Mouse (Mus musculus) hindbrain, embryonic 11.5 days (tissue): ENCODE data around the gene Gprc5b. TPM values are rescaled to one million over a fixed set of nuclear protein-coding genes. Genes with fewer than 3 reads are reported as not detected.

ENCODE experiments used
- ATAC-seq: fragments of 200-750 bp; cut with Nextera tagmentation; 2 replicates; pipeline ENCODE4 v1.8.0; 2017; ENCODE audit warnings: mild to moderate bottlenecking, moderate TSS enrichment, moderate library complexity; ENCODE audit not compliant: low FRiP score
- DNase-seq: peaks from one replicate; pipeline ENCODE4 v3.0.0-alpha.2; 2015; ENCODE audit warnings: low spot score
- H3K27ac ChIP-seq: fragments of 300-500 bp; sonication (generic); 2 replicates; pipeline ENCODE4 v1.5.1; 2014; ENCODE audit warnings: mild to moderate bottlenecking, low read depth, low read length
- H3K27me3 ChIP-seq: fragments of 300-500 bp; sonication (generic); 2 replicates; pipeline ENCODE4 v1.6.1; 2014; ENCODE audit warnings: mild to moderate bottlenecking, low read length, moderate library complexity, mixed read lengths; ENCODE audit not compliant: control insufficient read depth, insufficient read depth
- H3K36me3 ChIP-seq: fragments of 300-500 bp; sonication (generic); 2 replicates; pipeline ENCODE4 v1.6.1; 2014; ENCODE audit warnings: mild to moderate bottlenecking, low read length, moderate library complexity, mixed read lengths; ENCODE audit not compliant: control insufficient read depth, insufficient read depth
- H3K4me1 ChIP-seq: fragments of 300-500 bp; sonication (generic); replicated peaks from 2 replicates; pipeline ENCODE4 v1.6.1; 2014; ENCODE audit warnings: low read length, mixed read lengths; ENCODE audit not compliant: control insufficient read depth, insufficient read depth
- H3K4me2 ChIP-seq: fragments of 300-500 bp; sonication (generic); replicated peaks from 2 replicates; pipeline ENCODE4 v1.6.1; 2014; ENCODE audit warnings: mild to moderate bottlenecking, low read depth, low read length
- H3K4me3 ChIP-seq: fragments of 300-500 bp; sonication (generic); 2 replicates; pipeline ENCODE4 v1.5.1; 2014; ENCODE audit warnings: low read depth, low read length
- H3K9ac ChIP-seq: fragments of 300-500 bp; sonication (generic); 2 replicates; pipeline ENCODE4 v1.6.1; 2014; ENCODE audit warnings: low read depth, low read length
- H3K9me3 ChIP-seq: fragments of 300-500 bp; sonication (generic); 2 replicates; pipeline ENCODE4 v1.6.1; 2016; ENCODE audit warnings: low read length; ENCODE audit not compliant: control insufficient read depth
- WGBS: fragments of 180-500 bp; shearing (Covaris S2); extraction: QIAGEN DNeasy Blood & Tissue Kit; methylation state at CpG from one replicate; pipeline ENCODE4 v1.1.7; 2014; 5-methylcytosine and 5-hydroxymethylcytosine counted together
- polyA plus RNA-seq: library from polyadenylated mRNA; unstranded; fragments of >200 nt; fragmentation: Nextera tagmentation; extraction: Ambion mirVana; gene quantifications from 2 replicates; pipeline ENCODE4 v1.2.1, GENCODE M21; 2014

The Gprc5b gene
- polyA plus RNA-seq, 1 experiment from 2014 or later = 30.3 TPM

DNA sequence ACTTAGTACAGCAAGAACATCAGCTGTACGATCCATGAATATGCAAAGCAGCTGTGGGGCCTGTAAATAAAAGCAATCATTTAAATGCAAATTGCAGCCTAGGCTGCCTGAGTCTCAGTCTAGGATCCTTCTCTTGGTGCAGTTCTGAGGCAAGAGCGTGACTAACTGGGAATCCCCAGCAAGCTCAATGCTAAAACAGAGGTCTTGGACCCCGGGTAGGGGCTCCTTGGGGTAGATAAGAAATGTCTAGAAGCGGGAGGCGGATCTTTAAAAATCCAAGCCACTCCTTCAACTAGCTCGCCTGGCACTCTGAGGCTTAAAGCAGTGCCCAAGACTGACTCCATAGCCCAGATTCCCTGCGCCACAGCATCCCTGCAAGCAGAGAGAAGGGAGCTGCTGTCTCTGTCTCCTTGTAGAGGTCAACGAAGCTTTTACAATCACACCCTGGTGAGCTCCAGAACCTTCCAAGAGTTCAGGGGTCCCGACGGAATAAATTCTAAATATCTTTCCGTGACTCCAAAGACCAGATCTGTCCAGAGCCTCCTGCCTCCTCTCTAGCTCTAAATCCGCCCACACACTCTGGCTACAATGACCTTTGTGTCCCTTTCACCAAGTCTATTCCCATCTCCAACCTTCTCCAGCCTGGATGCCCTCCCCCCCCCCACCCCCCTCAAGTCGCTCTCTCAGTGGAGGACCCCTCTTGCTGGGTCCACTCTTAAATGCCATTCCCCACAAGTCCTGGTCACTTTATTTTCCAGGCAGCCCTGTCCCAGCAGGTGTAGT, 2.2 kb downstream of the Gprc5b start:
- ATAC-seq (peak; percentile 43), DNase-seq (peak; percentile 57)
- peak overlapping the region; percentile 90 for H3K27ac ChIP-seq
- H3K4me3 ChIP-seq = peak overlapping the region; percentile 78
- no peaks in the 10 kb centered on the region for H3K36me3 ChIP-seq
- no peaks in the 10 kb centered on the region for H3K9me3 ChIP-seq
- H3K27me3 ChIP-seq = no peaks in the 10 kb centered on the region
- 11% methylated on average over 13 of the region's 13 CpGs for WGBS
- H3K4me2 ChIP-seq = peak overlapping the region; percentile 84
- peaks cover 23% of the 10 kb centered on the region for H3K4me1 ChIP-seq
- peak overlapping the region; percentile 91 for H3K9ac ChIP-seq

DNA sequence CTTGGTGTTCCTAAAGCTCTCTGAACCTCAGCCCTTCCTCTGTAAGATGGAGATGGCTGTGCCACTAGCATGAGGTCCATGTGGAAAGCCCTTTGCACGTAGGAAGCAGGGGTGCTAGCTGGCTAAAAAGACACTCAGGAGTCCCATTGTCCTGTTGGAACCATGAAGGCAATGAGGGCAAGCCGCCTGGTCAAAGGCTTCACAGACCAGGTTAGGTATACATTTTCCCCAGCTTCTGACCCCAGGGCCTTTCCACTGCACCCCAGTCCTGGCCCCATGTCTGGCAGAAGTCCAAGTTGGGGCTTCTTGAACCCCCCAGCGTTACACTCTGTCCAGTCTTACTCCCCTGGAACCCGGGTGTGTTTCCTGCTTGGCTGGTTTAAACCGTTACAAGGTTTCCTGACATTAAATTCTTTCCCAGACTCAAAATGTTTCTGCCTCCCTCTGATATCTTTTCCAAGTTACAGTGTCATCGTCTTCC, 2.9 kb downstream of the Gprc5b start:
- no peak for DNase-seq
- no peak for ATAC-seq
- H3K27ac ChIP-seq = peak overlapping the region; percentile 90

DNA sequence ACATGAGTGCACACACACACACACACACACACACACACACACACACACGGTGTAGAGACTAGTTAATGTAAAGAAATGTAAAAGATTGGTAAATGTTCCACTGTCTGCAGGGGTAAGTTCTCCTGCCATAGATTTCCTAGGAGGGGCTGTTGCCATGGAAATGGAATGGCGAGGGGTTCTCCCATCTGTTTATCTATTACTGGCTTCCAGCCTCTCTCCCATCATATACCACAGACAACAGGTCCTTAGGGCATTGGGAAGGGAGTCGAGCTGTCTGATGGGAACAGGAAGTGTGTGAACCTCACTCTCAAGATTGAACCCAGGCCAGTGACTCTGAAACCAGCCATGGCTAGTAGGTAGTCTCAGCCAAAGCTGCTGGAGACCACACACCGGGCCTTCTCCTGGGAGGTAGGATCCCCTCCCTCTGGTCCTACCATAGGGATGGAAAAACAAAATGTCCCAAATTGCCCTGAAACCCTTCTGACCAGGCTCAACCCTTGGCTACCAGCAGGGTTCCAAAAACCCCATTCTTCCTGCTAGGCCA, 3.6 kb downstream of the Gprc5b start:
- no peak for DNase-seq
- H3K4me1 ChIP-seq = peaks cover 23% of the 10 kb centered on the region
- peak overlapping the region; percentile 84 for H3K4me2 ChIP-seq
- peak overlapping the region; percentile 90 for H3K27ac ChIP-seq
- no peak overlapping the region for H3K9ac ChIP-seq
- ATAC-seq = no peak
- no peaks in the 10 kb centered on the region for H3K9me3 ChIP-seq
- H3K27me3 ChIP-seq = no peaks in the 10 kb centered on the region
- 31% methylated on average over 4 of the region's 4 CpGs for WGBS
- H3K4me3 ChIP-seq = peak overlapping the region; percentile 78; the same call in 1 of the 2 replicates
- H3K36me3 ChIP-seq = no peaks in the 10 kb centered on the region

More for the DNA sequence above, 2.9 kb downstream of the Gprc5b start:
- WGBS = 22% methylated on average over 6 of the region's 6 CpGs
- Histone ChIP-seq H3K27me3 (no peaks in the 10 kb centered on the region), H3K4me3 (peak overlapping the region; percentile 78), H3K4me1 (peaks cover 23% of the 10 kb centered on the region), H3K9me3 (no peaks in the 10 kb centered on the region), H3K4me2 (peak overlapping the region; percentile 84), H3K36me3 (no peaks in the 10 kb centered on the region), H3K9ac (peak overlapping the region; percentile 15; the same call in 1 of the 2 replicates)

DNA sequence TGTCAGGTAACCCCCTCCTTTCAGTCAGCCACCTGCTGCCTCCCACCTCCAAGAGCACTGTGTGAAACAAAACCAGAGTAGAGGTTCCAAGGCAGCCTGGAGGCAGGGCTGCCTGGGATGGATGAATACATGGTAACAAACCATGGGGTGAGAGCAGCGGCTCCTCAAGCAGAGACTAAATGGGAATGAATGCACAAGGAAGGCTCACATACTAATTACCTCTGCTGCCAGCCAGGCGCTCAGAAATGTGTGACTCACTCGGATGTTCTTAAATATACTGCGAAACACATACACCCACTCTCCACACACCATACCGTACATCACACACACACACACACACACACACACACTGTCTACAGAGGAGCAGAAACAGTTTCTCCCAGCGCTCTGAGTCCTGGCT, 4.7 kb downstream of the Gprc5b start:
- DNase-seq (no peak), ATAC-seq (no peak)
- H3K36me3 ChIP-seq = no peaks in the 10 kb centered on the region
- H3K4me3 ChIP-seq = no peak overlapping the region
- H3K9ac ChIP-seq = no peak overlapping the region
- 74% methylated on average over 6 of the region's 6 CpGs for WGBS
- H3K27ac ChIP-seq = no peak overlapping the region
- no peak overlapping the region for H3K4me2 ChIP-seq
- H3K27me3 ChIP-seq = no peaks in the 10 kb centered on the region
- no peaks in the 10 kb centered on the region for H3K9me3 ChIP-seq
- peaks cover 18% of the 10 kb centered on the region for H3K4me1 ChIP-seq

DNA sequence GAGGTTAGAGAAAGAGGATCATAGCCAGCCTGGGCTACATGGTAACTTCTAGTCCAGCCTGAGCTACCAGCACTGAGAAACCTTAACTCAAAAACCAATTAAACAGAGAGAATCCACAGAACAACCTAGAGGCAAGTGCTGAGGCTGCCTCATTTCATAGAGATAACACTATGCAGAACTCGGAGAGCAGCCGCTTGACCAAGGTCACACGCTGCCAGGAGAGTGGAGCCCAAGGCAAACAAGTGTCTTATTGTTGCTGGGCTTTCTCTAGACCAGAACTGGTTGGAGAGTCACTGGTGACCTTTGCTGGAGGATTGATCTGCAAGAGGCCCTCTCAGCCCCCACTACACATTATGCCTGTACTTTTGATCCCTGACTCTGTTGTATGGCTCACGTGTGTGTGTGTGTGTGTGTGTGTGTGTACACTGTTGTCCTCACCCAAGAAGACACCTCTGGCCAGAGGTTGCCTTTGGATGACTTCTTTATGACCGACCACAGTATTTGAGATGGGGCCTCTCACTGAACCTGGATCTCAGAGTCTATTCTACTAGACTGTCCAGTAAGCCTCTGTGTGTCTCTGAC, 5.6 kb downstream of the Gprc5b start:
- Histone ChIP-seq H3K4me1 (peaks cover 18% of the 10 kb centered on the region), H3K9me3 (no peaks in the 10 kb centered on the region), H3K36me3 (no peaks in the 10 kb centered on the region), H3K4me3 (no peak overlapping the region), H3K9ac (no peak overlapping the region), H3K27me3 (no peaks in the 10 kb centered on the region), H3K27ac (no peak overlapping the region), H3K4me2 (no peak overlapping the region)
- WGBS = 83% methylated on average over 5 of the region's 5 CpGs
- DNase-seq (no peak), ATAC-seq (no peak)

DNA sequence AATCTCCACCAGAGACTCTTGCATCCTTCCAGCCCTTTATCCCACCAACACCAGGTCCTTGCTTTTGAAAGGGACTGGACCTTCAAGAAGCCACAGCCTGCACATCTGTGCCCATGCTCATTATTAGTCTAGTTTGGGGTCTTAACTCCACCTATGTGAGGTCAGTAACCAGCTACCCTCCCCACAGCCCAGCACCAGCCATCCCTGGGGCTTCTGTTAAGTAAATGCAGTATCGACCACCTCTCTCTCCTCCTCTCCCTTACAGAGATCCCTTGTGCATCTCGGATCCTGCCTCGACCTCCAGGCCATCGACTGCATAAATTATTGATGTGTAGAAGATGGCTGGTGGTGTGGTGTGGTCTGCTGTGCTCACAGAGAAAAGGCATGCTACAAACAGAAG, 8.6 kb downstream of the Gprc5b start:
- DNase-seq (no peak), ATAC-seq (peak; percentile 21; the same call in 1 of the 2 replicates)
- H3K4me3 ChIP-seq = no peak overlapping the region
- no peaks in the 10 kb centered on the region for H3K9me3 ChIP-seq
- no peak overlapping the region for H3K9ac ChIP-seq
- H3K4me1 ChIP-seq = peaks cover 6% of the 10 kb centered on the region
- no peak overlapping the region for H3K4me2 ChIP-seq
- H3K27ac ChIP-seq = no peak overlapping the region
- no peaks in the 10 kb centered on the region for H3K27me3 ChIP-seq
- peaks cover 10% of the 10 kb centered on the region; the same call in 1 of the 2 replicates for H3K36me3 ChIP-seq
- 67% methylated on average over 4 of the region's 4 CpGs for WGBS

DNA sequence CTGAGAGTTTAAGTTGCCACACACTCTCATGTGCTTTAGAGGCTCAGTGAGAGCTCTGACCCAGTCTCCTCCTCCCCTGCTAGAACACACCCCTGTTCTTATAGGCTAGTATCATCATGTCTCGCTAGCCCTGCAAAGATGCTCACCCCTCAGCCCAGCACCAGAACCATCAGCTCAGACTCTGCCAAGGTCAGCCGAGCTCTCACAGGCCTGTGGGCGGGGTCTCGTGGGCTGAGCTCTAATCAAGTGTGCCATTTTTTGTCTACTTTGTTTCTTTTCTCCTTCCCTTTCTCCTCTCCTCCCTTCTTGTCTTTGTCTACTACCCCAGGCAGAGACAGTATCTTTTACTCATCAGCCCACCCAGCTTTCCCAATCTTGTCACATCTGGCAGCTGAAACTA, 9.2 kb downstream of the Gprc5b start:
- ATAC-seq = no peak
- WGBS = 79% methylated on average over 4 of the region's 4 CpGs

DNA sequence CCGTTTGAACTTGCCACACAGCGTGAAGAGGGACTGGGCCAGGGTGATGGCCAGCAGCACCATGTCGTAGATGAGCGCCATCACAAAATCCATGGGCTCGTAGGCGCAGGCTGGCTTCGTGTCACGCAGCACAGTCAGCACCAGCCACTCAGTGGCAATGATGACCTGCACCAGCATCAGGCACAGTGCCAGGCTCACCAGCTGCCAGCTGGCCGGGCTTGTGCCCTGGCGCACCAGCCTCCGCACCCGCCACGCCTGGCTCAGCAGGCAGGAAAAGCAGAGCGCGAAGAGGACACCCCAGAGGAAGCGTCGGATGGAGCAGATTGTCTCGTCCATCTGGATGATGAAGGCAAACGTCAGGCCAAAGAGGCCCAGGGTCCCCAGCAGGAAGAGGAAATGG, 11.1 kb downstream of the Gprc5b start:
- H3K27ac ChIP-seq = no peak overlapping the region
- H3K9ac ChIP-seq = no peak overlapping the region
- H3K4me1 ChIP-seq = no peaks in the 10 kb centered on the region
- H3K4me2 ChIP-seq = no peak overlapping the region
- H3K36me3 ChIP-seq = peaks cover 10% of the 10 kb centered on the region; the same call in 1 of the 2 replicates
- ATAC-seq (no peak), DNase-seq (no peak)
- no peak overlapping the region for H3K4me3 ChIP-seq
- H3K27me3 ChIP-seq = no peaks in the 10 kb centered on the region
- H3K9me3 ChIP-seq = no peaks in the 10 kb centered on the region
- 94% methylated on average over 19 of the region's 19 CpGs for WGBS

More for the DNA sequence above, 9.2 kb downstream of the Gprc5b start:
- Histone ChIP-seq H3K4me1 (peaks cover 2% of the 10 kb centered on the region), H3K27me3 (no peaks in the 10 kb centered on the region), H3K27ac (no peak overlapping the region), H3K4me3 (no peak overlapping the region), H3K9me3 (no peaks in the 10 kb centered on the region), H3K9ac (no peak overlapping the region), H3K4me2 (no peak overlapping the region), H3K36me3 (peaks cover 10% of the 10 kb centered on the region; the same call in 1 of the 2 replicates)
- DNase-seq = no peak
